Mouse (Mus musculus) MEL (cell line): ENCODE measurements around the gene Smarca4.

ENCODE experiments used
- CTCF ChIP-seq, 3 experiments: IDR thresholded peaks in 2 of 3; conservative IDR thresholded peaks in 1 of 3; 2 replicates each; pipeline ENCODE4 v1.5.1; 2011 to 2012; ENCODE audit warnings: low read length in 3 of 3, low read depth in 2 of 3, mild to moderate bottlenecking in 2 of 3, improper control_type of control experiment in 1 of 3, inconsistent platforms in 1 of 3, mixed read lengths in 1 of 3, moderate library complexity in 1 of 3; ENCODE audit not compliant: control insufficient read depth in 1 of 3, insufficient read depth in 1 of 3, poor library complexity in 1 of 3, severe bottlenecking in 1 of 3
- E2F4 ChIP-seq: IDR thresholded peaks from 2 replicates; pipeline ENCODE4 v1.6.1; 2011; ENCODE audit warnings: low read depth, low read length, improper control_type of control experiment, borderline replicate concordance
- EP300 ChIP-seq, 2 experiments: IDR thresholded peaks; 2 replicates each; pipeline ENCODE4 v1.6.1; 2011; ENCODE audit warnings: improper control_type of control experiment in 2 of 2, low read length in 2 of 2, low read depth in 1 of 2, mild to moderate bottlenecking in 1 of 2
- MAFK ChIP-seq: IDR thresholded peaks from 2 replicates; pipeline ENCODE4 v1.6.1; 2011; ENCODE audit warnings: low read depth, mild to moderate bottlenecking, low read length, improper control_type of control experiment, borderline replicate concordance
- MAX ChIP-seq: IDR thresholded peaks from 2 replicates; pipeline ENCODE4 v1.6.1; 2011; ENCODE audit warnings: low read length, improper control_type of control experiment
- POLR2A ChIP-seq, 2 experiments: IDR thresholded peaks; 2 replicates each; pipeline ENCODE4 v1.6.1; 2011 to 2012; ENCODE audit warnings: low read length in 2 of 2, mild to moderate bottlenecking in 2 of 2, control low read depth in 1 of 2, improper control_type of control experiment in 1 of 2, low read depth in 1 of 2, moderate library complexity in 1 of 2; ENCODE audit not compliant: control insufficient read depth in 1 of 2, insufficient read depth in 1 of 2, poor library complexity in 1 of 2
- POLR2AphosphoS5 ChIP-seq: IDR thresholded peaks from 2 replicates; pipeline ENCODE4 v1.6.1; 2012; ENCODE audit warnings: low read depth, borderline replicate concordance, mild to moderate bottlenecking, inconsistent platforms, low read length, moderate library complexity, mixed read lengths
- TAL1 ChIP-seq: IDR thresholded peaks from 2 replicates; pipeline ENCODE4 v1.6.1; 2012; ENCODE audit warnings: mild to moderate bottlenecking, inconsistent platforms, low read length, moderate library complexity, mixed read lengths
- UBTF ChIP-seq: IDR thresholded peaks from 2 replicates; pipeline ENCODE4 v1.6.1; 2012; ENCODE audit warnings: low read depth, mild to moderate bottlenecking, inconsistent platforms, low read length, improper control_type of control experiment, moderate library complexity, borderline replicate concordance; ENCODE audit not compliant: insufficient read depth
- USF2 ChIP-seq, 2 experiments: IDR thresholded peaks; 2 replicates each; pipeline ENCODE4 v1.6.1; 2011 to 2012; ENCODE audit warnings: improper control_type of control experiment in 2 of 2, low read length in 2 of 2, borderline replicate concordance in 1 of 2, inconsistent platforms in 1 of 2, low read depth in 1 of 2, mild to moderate bottlenecking in 1 of 2; ENCODE audit not compliant: insufficient read depth in 1 of 2

- TF ChIP-seq CTCF (IDR thresholded peaks at IDR 0.05 in 2 of 3, conservative IDR thresholded peaks at IDR 0.05 in 1 of 3; ENCODE audit: control insufficient read depth in 1 of 3, insufficient read depth in 1 of 3, low read depth in 2 of 3, low read length in 3 of 3, poor library complexity in 1 of 3, severe bottlenecking in 1 of 3) (no peak), E2F4 (no peak), POLR2A (IDR thresholded peaks at IDR 0.05; ENCODE audit: control insufficient read depth in 1 of 2, insufficient read depth in 1 of 2, low read depth in 1 of 2, low read length in 2 of 2, poor library complexity in 1 of 2) (no peak), MAX (no peak), EP300 (IDR thresholded peaks at IDR 0.05; ENCODE audit: low read depth in 1 of 2, low read length in 2 of 2) (no peak), POLR2AphosphoS5 (no peak), USF2 (IDR thresholded peaks at IDR 0.05; ENCODE audit: borderline replicate concordance in 1 of 2, insufficient read depth in 1 of 2, low read depth in 1 of 2, low read length in 2 of 2) (no peak), UBTF (no peak), MAFK (no peak), TAL1 (no peak)
Observed at GRCm38 (mm10) chr9:21688554-21688953, 72.6 kb downstream of the Smarca4 start.
